Mouse (Mus musculus) liver, adult 2 months (tissue): Measurements from ENCODE around the gene Psmd12.

Experiments used
- CTCF ChIP-seq: fragments of 200-500 bp; IDR thresholded peaks from 2 replicates; pipeline ENCODE4 v1.5.1; 2011; ENCODE audit warnings: low read depth, low read length, control low read depth
- POLR2A ChIP-seq: fragments of 200-500 bp; IDR thresholded peaks from 2 replicates; pipeline ENCODE4 v1.6.1; 2011; ENCODE audit warnings: low read length, control low read depth; ENCODE audit not compliant: insufficient read depth; ENCODE audit errors: extremely low read depth

GRCm38 (mm10) chr11:107465041-107465440 is 14.2 kb upstream of the Psmd12 start:
- no peak for TF ChIP-seq POLR2A
- TF ChIP-seq CTCF, result no peak
